Mouse (Mus musculus) T-helper 2 cell (primary cell): ENCODE data around the gene Gse1.

ENCODE experiments used
- in situ Hi-C: fragments of 300-600 bp; cut with MboI, MseI; formaldehyde crosslinking; loops from one replicate; pipeline ENCODE4 v1.15.1; 2025; ENCODE audit warnings: high pct_unique_total_duplicates

Gene Gse1

DNA sequence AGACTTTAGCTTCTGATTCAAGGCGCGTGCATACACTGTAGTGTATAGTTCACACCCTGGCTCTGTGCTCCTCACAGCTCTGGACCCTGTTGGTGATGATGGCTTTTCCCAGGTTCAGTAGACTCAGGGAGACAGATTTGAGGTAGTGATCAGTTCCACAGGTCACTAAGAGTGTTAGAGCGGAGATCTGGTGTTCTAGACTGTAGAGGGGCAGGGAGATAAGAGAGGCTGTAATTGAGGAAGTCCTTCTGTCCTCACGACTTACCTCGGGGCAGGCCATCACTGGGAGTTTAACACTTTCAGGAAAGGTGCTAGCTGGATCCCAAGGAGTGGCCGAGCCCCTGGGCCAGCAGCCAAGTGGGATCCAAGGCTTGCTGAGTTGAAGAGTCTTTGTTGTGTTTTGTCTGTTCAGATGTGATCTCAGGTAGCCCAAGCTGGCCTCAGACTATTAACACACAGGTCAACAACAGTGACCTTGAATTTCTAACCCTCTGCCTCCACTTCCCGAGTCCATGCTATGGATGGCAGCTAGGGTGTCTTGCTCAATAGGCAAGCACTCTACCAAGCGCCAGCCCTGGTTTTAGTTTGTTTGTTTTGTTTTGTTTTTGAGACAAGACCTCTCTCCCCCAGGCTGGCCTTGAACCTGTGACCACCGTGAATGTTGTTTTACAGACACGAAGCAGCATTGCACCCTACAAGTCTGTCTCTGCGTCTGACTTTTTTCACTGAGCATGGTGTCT is 246.4 kb downstream of the Gse1 start:
- in situ Hi-C loops, result no loop called here

DNA sequence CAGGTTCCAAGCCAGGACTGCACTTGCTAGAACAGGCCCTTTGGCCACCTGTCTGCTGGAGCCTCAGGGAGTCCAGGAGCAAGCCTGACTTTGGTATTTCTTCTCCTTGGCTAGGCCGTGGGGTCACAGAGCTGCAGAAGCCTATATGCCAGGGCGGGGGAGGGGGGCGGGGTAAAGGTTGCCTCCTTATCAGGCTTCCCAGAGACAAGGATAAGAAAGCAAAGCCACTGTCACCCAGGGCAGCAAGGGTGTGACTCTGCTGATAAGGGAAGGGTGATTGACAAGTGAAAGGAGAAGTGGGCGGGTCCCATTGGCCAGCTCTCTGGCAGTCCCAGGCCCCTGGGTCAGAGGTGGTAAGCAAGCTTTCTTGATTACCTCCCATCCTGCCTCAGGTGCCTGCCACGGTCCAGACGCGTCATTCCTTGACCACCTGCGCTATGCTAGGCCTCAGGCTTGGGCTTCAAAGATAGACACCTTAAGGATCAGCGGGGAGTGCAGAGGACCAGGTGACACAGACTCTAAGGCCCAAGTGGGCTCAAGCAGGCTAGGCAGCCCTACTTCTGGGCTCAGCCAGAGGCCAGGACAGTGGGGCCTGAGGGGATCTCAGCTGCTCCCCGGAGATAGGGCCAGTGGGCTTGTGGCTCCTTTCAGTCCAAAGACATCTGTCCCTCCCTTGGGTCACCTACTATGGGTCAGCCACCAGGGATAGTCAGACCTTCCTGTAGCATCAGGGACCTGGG is 247.4 kb downstream of the Gse1 start:
- in situ Hi-C loops, result no loop called here

DNA sequence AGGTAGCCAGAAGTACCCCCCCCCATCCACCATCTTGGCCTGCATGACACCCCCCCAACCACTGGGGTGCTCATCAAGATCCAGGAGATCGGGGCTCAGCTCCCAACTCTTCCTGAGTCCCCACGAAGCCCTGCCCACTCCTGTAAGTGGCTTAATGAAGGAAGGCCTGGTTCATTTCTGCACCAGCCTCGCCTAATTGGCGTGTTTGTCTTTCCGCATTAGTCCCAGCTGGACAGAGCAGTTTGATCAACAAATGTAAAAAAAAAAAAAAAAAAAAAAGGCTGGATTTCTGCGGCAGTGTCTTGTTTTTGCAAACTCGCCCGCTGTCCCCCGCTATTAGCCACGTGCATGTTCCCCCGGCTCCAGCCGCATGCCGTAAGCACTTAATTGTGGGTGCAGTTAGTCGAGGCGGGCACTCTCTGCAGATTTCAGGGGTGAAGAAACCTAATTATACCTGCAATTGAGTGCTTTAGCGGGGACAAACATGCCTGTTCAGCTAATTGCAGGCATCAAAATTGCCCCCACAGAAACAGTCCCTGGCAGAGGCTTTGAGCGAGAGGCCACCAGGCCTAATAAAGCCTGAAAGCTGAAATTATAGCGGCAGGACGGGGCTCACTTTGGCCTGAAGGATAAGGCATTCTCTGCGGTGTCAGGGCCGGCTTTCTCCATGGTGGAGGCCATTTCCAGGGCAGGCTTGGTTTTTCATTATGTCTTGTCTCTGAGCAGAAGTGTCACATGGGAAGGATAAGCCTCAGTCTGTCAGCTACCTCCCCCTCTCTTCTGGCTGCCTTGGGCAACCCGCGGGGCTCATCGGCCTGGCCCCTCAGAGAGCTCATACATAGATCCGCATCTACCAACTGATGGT is 248.7 kb downstream of the Gse1 start:
- in situ Hi-C loops, result no loop called here

DNA sequence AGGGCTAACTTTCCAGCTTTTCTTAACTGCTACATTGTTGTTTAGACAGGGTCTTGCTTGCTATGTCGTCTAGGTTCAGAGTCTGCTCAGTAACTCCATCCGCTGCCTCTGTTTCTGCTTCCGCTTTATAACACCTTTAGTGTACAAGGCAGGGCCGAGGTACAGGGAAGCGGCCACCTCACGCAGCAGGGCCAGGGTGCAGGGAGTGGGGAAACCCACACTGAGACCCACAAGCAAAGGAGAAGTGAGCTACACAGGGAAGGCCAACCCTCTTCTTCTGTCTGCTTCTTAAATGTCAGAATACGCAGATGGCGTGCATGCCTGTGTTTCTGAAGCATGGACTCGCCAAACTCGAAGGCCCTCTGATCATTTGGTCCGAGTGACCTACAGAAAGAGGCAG is 250.5 kb downstream of the Gse1 start:
- in situ Hi-C loops, result no loop called here

DNA sequence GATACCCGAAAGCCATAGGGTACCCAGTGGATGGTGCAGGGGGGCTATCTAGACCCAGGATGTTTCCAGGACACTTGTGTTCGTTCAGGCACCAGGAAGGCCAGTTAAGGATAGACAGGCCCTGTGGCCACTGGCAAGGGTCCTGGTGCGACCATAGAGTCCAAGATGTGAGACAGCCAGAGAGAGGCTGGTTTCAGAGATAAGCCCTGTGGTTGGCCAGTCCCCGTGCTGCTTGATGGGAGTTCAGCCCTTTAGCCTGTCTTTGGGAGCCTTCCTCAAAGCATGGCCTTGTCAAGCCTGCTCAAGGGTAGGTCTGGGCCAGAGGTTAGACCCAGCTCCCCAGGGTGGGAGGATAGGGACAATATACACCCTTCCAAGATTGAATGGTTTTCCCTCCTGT is 251.4 kb downstream of the Gse1 start:
- in situ Hi-C loops, result no loop called here

DNA sequence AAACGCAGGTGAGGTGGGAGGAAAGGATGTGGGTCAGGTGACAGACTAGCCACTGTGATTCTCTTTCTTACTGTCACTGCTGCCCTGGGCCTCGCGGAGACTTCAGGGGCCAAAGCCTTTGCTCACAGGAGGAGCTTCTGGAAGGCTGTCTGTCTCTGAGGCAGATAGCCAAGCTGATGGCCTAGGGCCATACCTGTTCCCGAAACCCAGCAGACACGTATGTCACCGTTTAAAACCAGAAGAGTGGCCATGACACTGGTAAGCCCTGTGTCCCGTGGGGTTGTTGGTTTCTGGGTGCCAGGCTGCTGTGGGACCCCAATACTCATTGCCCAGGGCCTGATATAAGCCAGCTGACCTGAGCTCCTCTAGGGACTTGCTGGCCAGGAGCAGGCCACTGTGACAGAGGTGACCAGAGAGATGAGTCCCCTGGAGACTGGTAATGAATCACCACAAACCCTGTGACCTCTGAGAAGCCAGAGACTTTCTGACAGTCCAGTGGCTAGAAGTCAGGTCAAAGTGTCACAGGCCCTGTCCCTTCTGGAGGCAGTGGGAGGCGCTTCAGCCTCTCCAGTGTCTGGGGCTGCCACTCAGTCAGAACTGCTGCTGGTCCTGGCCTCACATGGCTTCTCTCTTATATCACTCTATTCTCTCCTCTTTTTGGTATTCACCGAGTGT is 253.9 kb downstream of the Gse1 start:
- in situ Hi-C loops, result no loop called here

DNA sequence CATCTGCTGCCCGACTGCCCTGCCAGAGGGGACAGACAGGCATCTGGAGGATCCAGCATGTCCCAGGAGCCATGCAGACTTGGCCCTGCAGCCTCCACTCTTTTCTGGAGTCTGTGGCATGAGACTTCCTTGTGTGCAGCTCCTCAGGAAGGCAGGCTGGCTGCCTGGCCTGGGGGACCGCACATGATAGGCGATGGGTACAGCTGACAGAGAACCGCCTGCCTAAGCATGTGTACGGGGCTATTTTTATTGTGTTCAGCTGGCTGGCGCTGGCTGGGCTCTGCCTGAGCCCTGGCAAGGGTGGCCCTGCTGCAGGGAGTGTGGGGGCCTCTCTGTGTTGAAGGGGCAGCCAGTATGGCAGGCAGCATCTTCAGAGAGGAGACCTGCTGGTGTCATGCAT is 256.2 kb downstream of the Gse1 start:
- in situ Hi-C loops, result no loop called here

DNA sequence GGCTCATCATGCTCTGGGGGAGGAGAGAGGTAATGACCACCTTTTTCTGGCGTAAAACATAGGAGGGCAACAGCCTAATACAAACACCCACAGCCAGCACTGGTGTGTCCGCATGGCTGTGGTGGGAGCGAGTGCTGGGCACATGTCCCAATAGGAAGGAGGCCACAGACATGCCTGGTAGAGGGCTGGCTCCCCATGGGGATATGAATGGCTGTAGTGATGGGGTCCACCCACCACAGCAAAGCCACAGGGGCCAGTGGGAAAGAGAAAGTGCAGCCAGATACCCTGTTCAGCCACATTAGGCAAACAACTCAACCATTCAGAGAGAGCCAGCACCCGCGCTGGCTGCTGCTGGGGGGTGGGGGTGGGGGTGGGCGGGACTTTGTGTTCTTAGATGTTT is 256.9 kb downstream of the Gse1 start:
- in situ Hi-C loops, result loop anchor here (5.0 kb wide), 1 partner anchor 57 kb away; no protein-coding TSS in a partner anchor

DNA sequence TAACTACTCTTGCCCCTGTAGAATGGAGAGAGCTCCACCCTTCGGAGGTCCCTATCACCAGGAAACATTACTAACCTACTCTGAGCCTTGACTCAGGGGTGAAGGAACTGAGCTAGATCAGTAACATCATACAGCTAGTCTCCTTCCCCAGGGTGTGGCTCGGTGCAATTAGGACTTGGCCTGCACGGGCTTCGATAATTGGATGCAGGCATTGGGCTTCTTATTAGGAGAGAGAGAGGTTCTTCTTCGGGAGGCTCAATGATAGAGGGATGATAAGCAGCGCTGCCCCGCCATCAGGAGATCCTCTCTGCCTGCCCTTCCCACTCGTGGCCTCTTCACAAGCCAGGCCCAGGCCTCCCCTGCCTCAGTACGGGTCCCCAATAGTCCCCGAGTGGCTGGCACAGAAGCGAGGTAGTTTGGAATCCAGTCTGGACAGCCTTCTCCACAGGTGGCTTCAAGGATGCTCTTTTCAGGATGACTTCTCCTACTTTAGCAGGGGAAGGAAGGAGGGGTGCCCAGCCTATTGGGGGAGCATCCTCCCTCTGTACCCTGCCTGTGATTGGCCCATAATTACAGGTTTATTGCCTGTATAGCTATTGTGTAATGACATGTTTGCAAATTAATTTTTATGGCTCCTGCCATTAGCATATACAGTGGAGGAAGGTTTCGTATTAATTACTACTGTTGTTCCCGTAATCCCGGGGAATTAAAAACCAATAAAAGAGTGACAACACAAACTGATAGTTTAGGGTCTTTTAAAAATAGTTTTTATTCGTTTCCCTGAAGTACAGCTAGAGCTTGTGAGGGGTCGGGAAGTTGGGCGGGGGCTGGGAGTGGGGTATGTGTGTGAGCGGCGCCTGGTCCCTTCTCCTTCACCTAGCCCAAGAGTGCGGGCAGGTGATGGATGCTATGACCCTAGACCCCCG is 257.6 kb downstream of the Gse1 start:
- in situ Hi-C loops, result loop anchor here (5.0 kb wide), 1 partner anchor 56 kb away; no protein-coding TSS in a partner anchor

DNA sequence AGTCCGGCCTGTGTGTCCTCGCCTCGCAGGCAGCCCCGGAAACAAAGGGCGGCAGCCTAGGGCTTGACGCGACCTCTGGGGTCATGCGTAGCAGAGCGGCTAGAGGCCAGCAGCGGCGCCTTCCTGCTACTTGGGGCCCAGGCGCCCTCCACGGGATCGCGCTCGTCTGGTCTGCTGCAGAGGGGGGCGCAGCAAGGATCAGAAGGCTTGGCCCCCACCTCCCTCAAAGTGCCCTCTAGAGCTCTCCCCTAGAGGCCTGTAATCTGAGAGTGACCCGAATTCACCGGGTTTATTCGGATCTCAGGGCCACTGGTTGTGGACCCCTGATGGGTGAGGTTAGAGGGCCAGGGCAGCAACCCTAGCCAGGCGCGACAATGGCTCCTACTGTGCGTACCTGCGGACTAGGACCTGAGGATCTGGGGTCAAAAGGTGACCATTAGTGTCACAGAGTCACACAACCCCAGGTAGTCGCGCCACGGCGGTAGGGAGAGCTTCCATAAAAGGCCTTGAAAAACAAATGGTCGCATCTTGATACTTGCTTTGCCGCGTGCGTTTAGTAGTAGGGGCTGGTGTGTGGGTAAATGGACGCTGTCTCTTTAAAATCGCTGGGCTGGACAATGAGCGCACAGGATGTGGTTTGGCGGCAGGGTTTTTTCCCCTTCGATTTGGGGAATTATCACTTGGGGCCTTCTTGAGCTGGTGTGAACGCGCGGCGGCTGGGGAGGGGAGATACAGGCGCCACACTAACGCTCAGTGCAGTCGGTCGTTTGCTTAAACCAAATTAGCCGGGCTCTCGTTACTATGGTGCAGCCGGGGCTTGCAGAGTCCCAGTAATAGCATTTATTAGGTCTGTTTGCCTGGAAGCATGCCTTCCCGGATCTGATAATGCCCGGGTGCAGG is 258.5 kb downstream of the Gse1 start:
- in situ Hi-C loops, result loop anchor here (5.0 kb wide), 1 partner anchor 56 kb away; no protein-coding TSS in a partner anchor

DNA sequence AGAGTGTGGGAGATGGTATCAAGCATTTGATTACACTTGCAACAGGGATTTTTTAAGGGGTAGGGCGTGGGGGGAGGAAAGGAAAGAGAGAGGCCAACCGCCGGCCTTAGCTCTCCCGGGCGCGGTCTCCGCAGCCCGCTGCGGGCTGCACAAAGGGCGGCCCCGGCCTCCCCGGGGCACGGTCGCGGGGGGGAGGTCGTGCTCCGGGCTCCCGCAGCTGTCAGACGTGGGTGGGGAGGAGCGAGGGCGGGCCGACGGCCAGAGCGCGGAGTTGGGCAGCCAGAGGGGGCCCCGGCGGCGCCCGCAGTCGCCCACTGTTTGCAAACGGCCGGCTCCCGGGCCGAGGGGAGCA is 259.1 kb downstream of the Gse1 start:
- in situ Hi-C loops, result loop anchor here (5.0 kb wide), 1 partner anchor 55 kb away; no protein-coding TSS in a partner anchor

DNA sequence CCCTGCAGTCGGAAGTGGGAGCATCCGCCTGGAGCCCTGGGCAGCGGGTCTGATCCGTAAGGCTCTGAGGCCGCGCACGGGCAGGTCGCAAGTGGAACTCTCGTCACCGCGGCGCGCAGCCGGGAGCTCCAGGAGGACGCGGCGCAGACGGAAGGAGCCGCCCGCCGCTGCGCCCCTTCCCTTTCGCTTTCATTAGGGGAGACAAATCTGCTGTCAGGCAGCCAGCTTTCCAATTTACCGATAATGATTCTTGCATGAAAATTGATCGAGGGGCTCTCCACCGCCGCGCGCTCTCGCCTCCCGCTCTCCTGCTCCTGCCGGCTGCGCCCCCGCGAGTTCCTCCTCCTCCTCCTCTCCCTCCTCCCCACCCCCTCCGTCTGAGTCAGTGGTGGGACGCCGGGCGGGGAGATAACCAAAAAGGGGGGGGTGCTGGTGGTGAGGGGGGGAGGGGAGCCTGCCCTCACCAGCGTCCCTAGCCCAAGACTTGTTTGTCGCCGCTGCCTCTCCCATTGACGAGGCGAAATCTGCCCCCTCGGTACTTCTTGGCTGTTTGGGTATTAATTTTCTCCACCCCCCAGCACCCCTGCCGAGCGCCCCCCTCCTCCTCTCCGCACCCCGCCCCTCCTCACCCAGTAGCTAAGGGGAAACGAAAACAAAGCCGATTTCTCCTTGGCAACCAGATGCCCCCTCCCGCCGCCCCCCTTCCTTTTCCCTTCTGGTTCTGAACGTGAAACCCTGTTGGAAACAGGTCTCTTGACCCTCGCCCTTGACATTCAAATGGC is 259.7 kb downstream of the Gse1 start:
- in situ Hi-C loops, result loop anchor here (5.0 kb wide), 1 partner anchor 54 kb away; no protein-coding TSS in a partner anchor

DNA sequence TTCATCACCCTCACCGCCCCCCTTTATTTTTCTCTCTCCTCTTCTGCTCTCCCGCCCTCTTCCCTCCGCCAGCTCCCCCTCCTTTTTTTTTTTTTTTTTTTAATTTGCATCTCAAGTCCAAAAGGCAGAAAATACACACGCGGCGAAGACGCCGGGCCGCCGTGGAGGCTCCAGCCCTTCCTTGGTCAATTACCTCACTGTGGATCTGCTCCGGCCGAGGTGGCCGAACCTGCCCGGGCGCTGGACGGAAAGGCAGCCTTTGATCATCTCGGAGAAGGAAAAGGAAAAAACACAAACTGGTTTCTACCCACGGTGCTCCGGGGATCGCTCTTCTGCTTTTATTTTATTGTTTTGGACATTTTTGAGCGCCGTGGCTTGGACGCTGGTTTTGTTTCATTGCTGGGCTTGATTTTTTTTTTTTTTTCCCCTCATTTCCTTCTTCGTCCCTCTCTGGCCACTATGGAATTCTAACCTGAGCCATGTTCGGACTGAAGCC is 260.4 kb downstream of the Gse1 start:
- in situ Hi-C loops, result loop anchor here (5.0 kb wide), 1 partner anchor 54 kb away; no protein-coding TSS in a partner anchor

DNA sequence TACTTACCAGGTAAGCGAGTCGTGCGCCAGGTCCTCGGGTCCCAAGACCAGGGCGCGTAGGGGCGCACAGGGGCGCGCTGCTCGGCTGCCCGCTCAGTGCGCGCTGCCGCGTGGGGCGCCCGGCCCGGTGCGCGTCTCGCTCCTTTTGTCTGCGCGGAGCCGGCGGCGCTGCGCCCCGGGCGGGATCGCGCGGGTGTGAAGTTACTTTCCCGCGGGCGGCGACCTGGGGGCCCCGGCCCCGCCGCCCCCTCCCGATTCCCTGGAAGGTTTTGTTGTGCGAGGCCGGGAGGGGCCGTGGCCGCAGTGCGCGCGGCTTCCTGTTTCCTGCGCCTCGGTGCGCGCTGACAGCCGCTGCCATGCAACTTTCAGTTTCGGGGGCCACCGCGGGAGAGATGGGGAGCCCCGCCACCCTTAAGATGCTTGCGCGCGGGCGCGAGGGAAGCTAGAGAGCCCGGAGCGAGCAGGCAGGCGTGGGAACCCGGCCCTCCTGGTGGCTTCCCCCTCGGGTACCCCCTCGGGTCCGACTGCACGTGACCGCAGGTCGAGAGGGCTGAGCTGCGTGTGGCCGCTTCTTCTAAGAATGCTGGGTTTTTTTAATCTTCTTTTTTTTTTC is 261.0 kb downstream of the Gse1 start:
- in situ Hi-C loops, result loop anchor here (5.0 kb wide), 1 partner anchor 53 kb away; no protein-coding TSS in a partner anchor

DNA sequence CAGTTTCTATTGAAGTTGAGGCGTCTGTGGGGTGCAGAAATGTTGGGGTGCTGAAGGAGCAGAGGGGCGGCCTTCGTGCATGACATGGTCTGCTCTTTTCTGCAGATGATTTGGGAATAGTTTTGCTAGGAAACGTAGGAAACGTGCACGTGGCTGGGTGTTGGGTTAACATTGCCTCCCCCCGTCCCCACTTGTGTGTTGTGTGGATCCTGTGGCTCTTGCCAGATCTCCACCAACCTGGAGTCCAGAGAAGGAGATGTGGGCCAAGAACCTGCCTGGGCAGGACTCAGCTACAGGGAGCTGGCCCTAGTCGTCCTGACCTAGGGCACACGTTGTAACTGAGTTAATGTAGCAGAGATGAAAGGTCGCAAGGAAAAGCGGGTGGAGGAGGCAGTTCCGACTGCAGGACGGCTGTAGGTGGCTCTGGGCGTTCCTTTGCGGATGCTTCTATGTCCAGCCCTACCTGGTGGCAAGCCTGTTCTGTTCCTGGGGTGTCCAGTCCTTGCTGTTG is 261.6 kb downstream of the Gse1 start:
- in situ Hi-C loops, result loop anchor here (5.0 kb wide), 1 partner anchor 52 kb away; no protein-coding TSS in a partner anchor

DNA sequence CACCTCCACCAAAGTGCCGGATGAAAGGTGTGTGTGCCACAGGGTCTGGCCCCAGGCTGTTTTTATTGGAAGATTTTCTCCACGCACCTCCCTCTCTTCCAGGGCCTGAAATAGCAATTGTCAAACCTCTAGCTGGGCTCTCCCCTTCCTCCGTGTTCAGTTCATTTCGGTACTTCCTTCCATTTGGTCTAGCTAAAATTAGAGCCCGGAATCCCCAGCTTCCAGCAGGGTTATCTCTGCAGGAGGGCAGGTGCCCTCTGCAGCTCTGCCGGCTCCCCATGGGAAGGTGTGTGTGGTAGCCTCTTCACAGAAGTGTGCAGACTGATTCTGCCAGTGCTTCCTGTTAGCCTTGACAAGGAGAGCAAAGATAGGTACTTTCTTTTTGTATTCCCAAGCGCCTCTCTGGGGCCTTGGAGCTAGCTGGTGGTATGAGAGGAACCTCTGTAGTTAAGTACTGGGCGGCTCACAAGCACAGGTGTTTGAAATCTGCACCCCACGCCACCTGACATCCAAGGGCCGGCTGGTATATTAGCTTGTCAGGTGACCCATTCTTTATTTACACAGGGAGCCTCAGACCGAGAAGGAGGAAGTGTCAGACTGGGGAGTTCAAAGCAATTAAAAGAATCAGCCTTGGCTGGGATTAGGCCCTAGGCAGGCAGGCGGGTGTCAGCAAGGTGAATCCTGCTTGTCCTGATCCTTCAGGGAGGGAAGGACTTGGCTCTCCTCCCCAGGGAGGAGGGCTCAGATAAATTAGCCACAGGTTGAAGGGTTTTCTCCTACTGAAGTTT is 262.3 kb downstream of the Gse1 start:
- in situ Hi-C loops, result no loop called here
